Mouse (Mus musculus) small intestine, adult 2 months (tissue): ENCODE results near the gene 4930502E18Rik.

Source experiments
- CTCF ChIP-seq: fragments of 200-500 bp; IDR thresholded peaks from 2 replicates; pipeline ENCODE4 v1.5.1; 2012; ENCODE audit warnings: low read depth, mild to moderate bottlenecking, control low read depth, inconsistent platforms, low read length, moderate library complexity, mixed read lengths; ENCODE audit not compliant: insufficient replicate concordance, insufficient read length; ENCODE audit errors: extremely low read depth
- POLR2A ChIP-seq: fragments of 200-500 bp; IDR thresholded peaks from 2 replicates; pipeline ENCODE4 v1.6.1; 2012; ENCODE audit warnings: low read depth, mild to moderate bottlenecking, control low read depth, inconsistent platforms, low read length, moderate library complexity

- TF ChIP-seq CTCF (no peak), POLR2A (no peak)
Measured at GRCm38 (mm10) chrX:53776276-53776675, 51.6 kb downstream of the 4930502E18Rik start, which contains the start of gene Zfp36l3.
